Mouse (Mus musculus): Measurements from ENCODE around the gene Rcvrn. TPM values are rescaled to one million over a fixed set of nuclear protein-coding genes. Genes with fewer than 3 reads are reported as not detected.

Gene Rcvrn
- total RNA-seq, 2 experiments from 2014 or later, result 0.23 TPM; not detected in 1

DNA sequence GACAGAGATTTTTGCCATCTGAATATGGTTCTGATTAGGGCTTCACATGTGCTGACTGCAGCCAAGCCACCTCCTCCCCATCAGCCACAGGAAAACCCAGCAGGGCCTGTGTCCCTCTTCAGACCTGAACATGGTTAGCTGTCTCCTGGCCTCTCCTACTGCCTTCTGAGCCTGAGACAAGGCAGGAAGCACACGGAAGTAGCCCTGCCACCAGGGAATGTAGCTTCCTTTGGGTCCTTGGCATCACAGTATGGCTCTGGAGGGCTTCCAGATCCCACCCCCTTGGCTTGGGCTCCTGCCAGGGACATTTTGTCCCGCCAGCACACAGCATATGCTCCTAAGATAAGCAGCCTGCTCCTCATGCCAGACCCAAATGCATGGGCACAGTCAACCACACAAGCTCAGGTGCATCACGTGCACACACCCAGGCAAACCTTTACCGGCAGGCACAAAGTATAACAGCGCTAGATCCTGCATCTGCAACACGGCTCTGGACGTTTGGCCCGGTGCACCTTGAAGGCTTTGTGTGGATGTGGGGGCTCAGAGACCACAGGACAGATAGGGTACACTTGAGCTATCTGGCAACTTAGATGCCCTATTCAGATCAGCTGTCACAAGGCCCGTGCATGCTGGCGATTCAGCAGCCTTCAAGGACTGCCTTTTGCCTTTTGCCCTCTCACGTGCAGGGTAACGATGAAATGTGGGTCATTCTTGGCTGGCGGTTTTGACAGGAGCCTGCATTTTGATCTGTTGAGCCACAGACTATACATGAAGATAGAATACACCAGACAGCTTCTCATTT lies 27.4 kb upstream of the Rcvrn start:
- peak; percentile 55 for DNase-seq (ENCODE audit: low spot score)
- intact Hi-C loops (cut with DNase I), result no loop called here

DNA sequence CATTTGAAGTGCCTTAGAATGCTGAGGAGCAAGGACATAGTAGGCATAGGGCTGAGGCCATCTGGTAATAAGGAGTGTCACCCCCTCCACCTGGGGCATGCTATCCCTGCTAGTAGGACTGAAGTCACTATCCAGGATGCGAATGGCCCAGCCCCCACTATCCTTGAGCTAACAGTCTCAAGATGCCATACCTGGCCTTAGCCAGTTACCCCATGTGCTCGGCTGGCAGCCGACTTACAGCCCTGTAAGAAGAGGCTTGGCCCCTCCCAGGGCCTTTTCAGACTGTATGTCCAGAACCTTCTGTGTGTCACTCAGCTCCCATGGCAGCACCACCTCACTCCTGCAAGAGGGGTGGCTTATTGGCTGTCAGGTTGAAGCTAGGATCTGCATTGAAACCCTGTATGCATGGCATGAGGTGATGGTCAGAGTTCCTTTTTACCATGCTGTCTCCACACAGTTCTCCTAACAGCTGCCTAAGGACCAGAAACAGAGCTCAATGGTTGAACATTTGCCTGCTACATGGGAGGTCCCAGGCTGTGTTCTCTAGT lies 26.6 kb upstream of the Rcvrn start:
- DNase-seq (ENCODE audit: low spot score), result no peak
- intact Hi-C loops (cut with DNase I), result no loop called here

DNA sequence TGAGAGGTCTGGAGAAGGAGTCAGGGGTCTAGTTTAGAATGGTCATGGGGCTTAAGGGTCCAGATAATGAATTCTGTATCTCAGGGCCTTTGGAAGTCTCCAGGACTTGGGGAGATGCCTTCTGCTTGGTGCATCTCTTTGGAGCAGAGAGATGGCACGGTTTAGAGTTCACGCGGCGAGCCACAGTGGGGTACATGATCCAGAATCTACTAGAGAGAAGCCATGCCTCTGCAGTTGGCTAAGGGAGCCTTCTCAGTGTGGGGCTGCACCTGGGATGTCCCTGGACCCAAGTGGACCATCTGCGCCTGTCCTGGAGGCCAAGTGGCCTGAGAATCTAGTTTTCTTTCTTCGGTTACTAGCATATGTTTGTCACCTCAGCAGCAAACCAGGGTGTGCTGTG lies 25.1 kb upstream of the Rcvrn start:
- intact Hi-C loops (cut with DNase I), result no loop called here
- no peak for DNase-seq (ENCODE audit: low spot score)

GRCm38 (mm10) chr11:67672140-67672539 lies 23.0 kb upstream of the Rcvrn start:
- no peak for DNase-seq (ENCODE audit: low spot score)
- intact Hi-C loops (cut with DNase I), result no loop called here

DNA sequence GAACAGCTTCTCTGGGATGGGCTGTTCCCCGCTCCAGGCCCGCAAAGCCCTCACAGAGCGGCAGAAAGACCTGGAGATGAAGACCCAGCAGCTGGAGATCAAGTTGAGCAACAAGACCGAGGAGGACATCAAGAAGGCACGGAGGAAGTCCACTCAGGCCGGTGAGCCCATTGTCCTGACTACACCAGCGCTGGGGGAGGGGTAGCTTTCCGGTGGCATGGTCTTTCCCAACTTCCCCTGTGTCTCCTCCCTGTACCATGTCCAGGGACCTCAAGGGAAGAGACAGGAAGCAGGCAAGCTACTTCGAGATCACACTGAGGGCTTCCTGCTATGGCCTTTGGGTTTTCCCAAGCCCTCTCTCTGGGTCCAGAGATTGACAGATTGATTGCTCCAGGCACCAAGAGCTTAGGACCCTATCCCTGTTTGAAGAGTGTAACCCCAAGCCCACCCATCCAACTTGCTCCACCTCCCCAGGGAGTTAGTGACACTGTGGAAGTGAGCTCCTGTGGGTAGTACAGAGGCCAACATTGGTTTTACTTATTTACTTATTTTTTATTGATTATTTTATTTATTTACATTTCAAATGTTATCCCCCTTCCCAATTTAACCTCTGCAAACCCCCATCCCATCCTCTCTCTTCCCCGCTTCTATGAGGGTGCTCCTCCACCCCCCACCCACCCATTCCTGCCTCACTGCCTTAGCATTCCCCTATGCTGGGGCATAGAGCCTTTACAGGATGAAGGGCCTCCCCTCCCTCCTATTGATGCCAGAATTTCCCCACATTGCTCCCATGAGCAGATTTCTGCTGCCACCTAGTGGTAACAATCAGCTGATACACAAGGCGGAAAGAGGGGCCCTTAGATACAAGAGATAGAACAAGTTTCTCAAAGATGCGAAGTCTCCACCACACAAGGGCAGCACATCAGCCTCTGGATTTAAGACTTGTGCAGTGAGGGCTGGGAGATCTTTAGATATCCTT lies 19.3 kb upstream of the Rcvrn start:
- DNase-seq (ENCODE audit: low spot score), result no peak
- intact Hi-C loops (cut with DNase I), result loop anchor here (1.0 to 2.0 kb wide), 3 partner anchors 19 to 563 kb away; no protein-coding TSS in a partner anchor

GRCm38 (mm10) chr11:67679300-67679699 lies 15.8 kb upstream of the Rcvrn start:
- intact Hi-C loops (cut with DNase I), result no loop called here
- DNase-seq (ENCODE audit: low spot score), result no peak

DNA sequence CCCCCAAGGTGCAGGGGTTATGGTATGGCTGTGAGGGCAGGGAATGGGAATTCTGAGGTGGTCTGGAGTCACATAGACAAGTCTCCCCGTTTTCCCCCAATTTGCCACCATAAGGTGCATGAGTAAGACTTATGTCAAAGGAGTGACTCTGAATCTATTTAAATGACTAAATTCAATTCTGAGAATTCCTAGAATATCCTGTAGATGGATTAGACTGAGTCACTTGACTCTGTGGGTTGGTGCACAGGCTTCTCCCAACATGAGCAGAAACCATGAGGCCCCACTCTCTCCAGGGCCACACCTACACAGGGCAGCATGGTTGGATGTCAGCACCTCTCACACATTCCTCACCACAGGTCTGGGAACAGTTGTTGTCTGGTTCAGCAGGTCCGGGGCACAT lies 15.2 kb upstream of the Rcvrn start:
- DNase-seq (ENCODE audit: low spot score), result no peak
- intact Hi-C loops (cut with DNase I), result no loop called here

DNA sequence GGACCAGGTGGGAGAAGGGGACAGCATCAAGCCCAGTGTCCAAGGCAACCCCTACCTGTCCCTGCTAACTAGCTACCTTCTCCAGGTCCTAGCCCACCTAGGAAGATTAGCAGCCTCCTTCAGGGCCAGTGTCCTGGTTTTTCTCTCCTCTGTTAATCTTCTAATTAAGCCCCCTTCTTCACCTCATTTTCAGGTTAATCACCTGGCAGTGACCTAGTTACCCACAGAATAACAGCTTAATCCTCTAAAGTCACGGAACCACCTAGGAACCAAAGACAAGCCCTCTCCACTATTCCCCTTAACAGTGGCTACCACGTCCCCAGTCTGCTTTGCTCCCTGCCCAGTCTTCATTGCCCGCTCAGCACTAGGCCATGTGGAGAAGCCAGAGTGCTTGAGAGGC lies 13.3 kb upstream of the Rcvrn start:
- intact Hi-C loops (cut with DNase I), result no loop called here
- DNase-seq (ENCODE audit: low spot score), result no peak

DNA sequence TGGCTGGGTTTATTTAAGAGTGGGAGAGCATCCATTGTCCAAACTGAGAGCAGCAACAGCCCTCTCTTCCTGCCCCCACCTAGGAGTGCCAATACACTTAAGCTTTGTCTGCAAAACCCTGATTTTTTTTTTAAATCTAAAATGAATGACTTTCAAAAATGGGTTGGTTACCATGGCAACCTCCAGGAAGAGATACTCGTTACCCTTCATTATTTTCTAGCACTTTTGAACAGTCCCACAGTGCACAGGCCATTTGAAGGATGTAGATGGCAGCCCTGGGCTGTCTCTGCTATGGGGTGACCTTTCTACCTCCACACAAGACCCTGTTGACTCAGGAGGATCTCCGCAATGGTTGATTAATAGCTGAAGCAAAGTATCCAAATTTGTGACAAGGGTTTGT lies 9.0 kb upstream of the Rcvrn start:
- intact Hi-C loops (cut with DNase I), result no loop called here
- no peak for DNase-seq (ENCODE audit: low spot score)

DNA sequence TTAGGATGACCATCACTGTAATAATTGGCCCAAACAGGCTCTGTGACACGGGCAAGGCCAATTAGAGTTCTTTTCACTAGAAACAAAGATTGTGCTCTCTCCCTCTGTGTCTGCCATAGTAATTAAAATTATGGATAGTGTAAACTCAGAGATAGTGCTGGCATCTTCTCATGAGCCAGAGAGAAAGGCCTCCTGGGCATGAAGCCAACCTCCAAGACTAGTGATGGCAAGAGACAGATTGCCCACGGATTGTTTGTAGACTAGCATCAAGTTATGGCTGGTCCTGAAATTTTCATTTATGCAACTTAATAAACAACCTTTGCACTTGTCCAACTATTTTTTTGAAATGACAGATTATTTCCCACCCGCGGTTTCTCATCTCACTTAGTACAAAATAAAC lies 17.9 kb downstream of the Rcvrn start:
- no peak for DNase-seq (ENCODE audit: low spot score)
- intact Hi-C loops (cut with DNase I), result no loop called here

DNA sequence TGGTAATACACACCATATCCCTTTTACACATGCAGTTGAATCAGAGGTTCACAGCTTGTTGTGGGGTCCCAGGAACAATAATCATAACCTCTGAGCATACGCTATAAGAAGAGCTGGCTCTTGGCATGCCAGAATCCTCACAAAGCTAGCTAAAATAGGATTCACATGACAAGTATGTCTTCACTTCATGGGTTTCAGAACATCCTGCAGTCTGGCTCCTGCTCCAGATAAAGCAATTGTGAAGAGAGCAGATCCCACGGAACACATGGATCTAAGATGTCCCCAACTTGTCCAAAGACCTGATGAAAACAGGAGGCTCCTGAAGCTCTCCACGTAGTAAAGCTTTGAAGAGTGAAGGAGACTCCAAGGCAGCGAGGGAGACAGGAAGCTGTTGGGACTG lies 20.3 kb downstream of the Rcvrn start:
- DNase-seq (ENCODE audit: low spot score), result no peak
- intact Hi-C loops (cut with DNase I), result no loop called here

DNA sequence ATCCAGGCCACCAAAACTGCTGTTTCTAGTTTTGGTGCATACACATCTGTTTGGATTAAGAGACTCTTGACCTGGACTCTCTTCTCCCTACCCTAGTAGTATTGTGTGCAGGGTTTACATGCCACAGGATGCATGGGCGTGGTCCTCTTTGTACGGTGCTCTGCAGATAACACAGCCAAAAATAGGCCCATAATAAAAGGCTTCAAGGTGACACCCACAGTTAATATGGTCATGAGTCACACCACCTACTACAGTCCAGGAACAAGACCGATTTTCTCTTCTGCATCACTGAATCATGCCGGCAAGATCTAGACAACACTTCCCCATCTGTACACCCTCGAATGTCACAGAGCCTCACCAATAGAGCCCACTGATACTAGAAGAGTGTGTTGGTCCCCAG lies 26.4 kb downstream of the Rcvrn start:
- no peak for DNase-seq (ENCODE audit: low spot score)
- intact Hi-C loops (cut with DNase I), result no loop called here

DNA sequence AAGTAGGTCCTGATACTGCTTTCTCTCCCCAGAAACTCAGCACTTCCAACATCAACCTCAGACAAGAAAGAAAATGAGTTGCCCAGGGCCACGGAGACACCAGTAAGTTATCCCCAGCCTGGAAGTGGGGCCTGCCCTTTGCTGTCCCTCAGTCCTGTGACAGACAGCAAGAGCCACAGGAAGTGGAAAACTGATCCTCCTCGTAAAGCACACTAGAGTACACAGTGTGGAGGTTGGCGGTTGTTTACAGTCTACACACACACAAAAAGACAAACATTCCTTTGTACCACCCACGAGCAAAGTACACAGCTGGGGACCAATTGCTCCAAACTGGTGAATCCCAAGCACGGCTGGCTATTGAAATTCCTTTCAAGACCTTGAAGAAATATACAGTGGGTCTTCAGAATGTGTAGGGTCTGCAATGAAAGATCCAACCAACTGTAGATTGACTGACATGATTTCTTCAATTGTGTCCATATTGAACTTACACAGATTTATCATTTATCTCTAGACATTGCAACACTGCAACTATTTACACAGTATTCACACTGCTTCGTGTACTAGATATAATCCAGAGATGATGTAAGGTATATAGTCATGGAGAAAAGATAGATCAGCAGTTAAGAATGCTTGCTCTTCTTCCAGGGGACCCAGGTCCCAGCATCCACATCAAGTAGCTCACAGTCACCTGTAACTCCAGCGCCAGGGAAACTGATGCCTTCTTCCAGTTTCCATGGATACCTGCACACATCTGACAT lies 27.5 kb downstream of the Rcvrn start:
- DNase-seq (ENCODE audit: low spot score), result no peak
- intact Hi-C loops (cut with DNase I), result no loop called here

- intact Hi-C loops (cut with DNase I), result no loop called here
Observed at GRCm38 (mm10) chr11:67723231-67724013, 28.3 kb downstream of the Rcvrn start.

DNA sequence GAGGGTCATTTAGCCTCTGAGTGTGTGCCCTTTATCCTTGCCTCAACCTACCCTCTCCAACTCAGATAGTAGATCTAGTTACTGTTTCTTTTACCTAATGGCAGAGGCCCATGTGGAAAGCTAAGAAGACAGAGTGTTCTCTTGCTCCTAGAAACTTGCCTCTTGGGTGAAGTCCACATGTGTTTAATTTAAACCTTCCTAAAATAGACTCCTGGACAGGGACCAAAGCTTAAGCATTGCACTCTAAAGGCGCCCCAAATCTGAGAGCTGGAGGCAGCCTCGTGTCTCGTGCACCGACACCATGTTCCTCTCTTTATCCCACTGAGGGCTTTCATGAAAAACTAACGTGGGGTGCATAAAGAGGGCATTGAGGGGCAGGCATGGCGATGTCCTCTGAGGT lies 32.0 kb downstream of the Rcvrn start:
- intact Hi-C loops (cut with DNase I), result no loop called here
- no peak for DNase-seq (ENCODE audit: low spot score)

More at GRCm38 (mm10) chr11:67723231-67724013, 28.3 kb downstream of the Rcvrn start:
- DNase-seq (ENCODE audit: low spot score), result no peak

GRCm38 (mm10) chr11:67728726-67729125 lies 33.6 kb downstream of the Rcvrn start:
- intact Hi-C loops (cut with DNase I), result no loop called here
- DNase-seq (ENCODE audit: low spot score), result no peak

DNA sequence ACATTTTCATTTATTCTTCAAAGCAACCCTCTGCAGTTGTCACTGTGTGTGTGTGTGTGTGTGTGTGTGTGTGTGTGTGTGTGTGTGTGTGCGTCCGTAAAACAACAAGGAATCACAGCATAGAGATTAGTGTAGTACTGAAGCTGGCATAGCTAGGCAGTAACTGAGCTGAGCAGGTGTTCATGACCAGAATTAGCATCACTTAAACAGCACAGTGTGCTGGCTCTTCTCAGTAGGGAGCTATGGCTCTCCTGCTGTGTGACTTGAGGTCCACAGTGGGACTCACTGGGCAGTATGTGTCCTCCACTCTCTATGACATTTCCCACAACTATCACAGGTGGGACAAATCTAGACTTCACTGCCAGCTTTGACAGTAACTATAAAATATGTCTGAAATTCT lies 35.9 kb downstream of the Rcvrn start:
- DNase-seq (ENCODE audit: low spot score), result no peak
- intact Hi-C loops (cut with DNase I), result no loop called here

DNA sequence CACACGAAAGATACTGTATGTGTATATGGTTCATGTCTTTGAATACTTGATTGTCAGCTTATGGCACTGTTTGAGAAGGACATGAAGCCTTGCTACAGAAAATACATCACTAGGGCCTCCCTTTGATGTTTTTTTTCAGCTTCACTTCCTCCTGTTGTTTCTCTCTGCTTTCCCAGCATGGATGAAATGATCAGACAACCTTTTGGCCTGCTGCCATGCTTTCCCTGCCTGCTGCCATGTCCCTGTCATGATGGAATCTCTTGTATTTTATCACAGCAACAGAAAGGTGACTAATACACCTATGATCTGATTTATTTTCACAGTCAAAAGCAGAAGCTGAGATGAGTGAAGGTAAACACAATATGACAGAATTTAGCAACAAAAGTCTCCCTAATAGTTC lies 38.6 kb downstream of the Rcvrn start:
- intact Hi-C loops (cut with DNase I), result no loop called here
- no peak for DNase-seq (ENCODE audit: low spot score)

DNA sequence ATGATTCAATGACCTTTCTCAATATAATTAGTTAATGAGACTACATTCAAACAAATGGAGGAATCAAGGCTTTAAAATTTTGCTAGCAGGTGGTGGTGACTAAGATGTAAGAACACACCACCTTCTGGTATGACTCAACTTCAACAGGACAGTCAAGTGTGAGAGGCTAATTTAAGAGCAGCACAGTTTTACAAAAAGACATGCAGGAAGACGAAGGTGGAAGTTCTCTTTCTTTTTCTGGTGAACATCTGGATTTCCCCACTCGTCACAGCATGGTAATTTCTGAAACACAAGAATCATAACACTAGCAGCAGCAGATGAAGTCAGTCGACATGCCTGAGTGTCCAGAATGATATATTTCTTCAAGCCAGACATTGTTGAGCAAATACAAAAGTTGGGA lies 39.5 kb downstream of the Rcvrn start:
- no peak for DNase-seq (ENCODE audit: low spot score)
- intact Hi-C loops (cut with DNase I), result no loop called here

Data from heart, postnatal 25 days (tissue).